Mouse (Mus musculus) heart, postnatal 0 days (tissue): ENCODE data around the gene Bcas1. TPM values are rescaled to one million over a fixed set of nuclear protein-coding genes. Genes with fewer than 3 reads are reported as not detected.
"Not testable (repeated sequence)": the region's sequence is repeated elsewhere in the genome, so short reads cannot be mapped to it uniquely, and the experiment has no call there.

Experiments
- ATAC-seq: fragments of 200-750 bp; cut with Nextera tagmentation; 2 replicates; pipeline ENCODE4 v1.8.0; 2017; ENCODE audit warnings: low read depth, moderate number of reproducible peaks, moderate library complexity; ENCODE audit not compliant: insufficient read depth
- DNase-seq: peaks from one replicate; pipeline ENCODE4 v3.0.0-alpha.2; 2016; ENCODE audit warnings: low spot score
- H3K27ac ChIP-seq: fragments of 300-500 bp; sonication (generic); 2 replicates; pipeline ENCODE4 v1.5.1; 2014; ENCODE audit warnings: low read depth, mild to moderate bottlenecking
- H3K27me3 ChIP-seq: fragments of 300-500 bp; sonication (generic); 2 replicates; pipeline ENCODE4 v1.6.1; 2014; ENCODE audit warnings: low read length, mixed read lengths; ENCODE audit not compliant: control insufficient read depth, insufficient read depth
- H3K36me3 ChIP-seq: fragments of 300-500 bp; sonication (generic); replicated peaks from 2 replicates; pipeline ENCODE4 v1.6.1; 2014; ENCODE audit warnings: low read length, mixed read lengths; ENCODE audit not compliant: control insufficient read depth, insufficient read depth
- H3K4me1 ChIP-seq: fragments of 300-500 bp; sonication (generic); 2 replicates; pipeline ENCODE4 v1.6.1; 2014; ENCODE audit warnings: antibody characterized with exemption; ENCODE audit not compliant: control insufficient read depth, insufficient read depth
- H3K4me2 ChIP-seq: fragments of 300-500 bp; sonication (generic); 2 replicates; pipeline ENCODE4 v1.6.1; 2014; ENCODE audit warnings: low read depth, mild to moderate bottlenecking, low read length, moderate library complexity
- H3K4me3 ChIP-seq: fragments of 300-500 bp; sonication (generic); 2 replicates; pipeline ENCODE4 v1.5.1; 2014; ENCODE audit warnings: low read depth, low read length
- H3K9ac ChIP-seq: fragments of 300-500 bp; sonication (generic); replicated peaks from 2 replicates; pipeline ENCODE4 v1.6.1; 2014; ENCODE audit warnings: low read depth, low read length, mixed read lengths
- H3K9me3 ChIP-seq: fragments of 300-500 bp; sonication (generic); replicated peaks from 2 replicates; pipeline ENCODE4 v1.6.1; 2016; ENCODE audit warnings: low read length; ENCODE audit not compliant: control insufficient read depth
- CTCF ChIP-seq: IDR thresholded peaks from 2 replicates; pipeline ENCODE4 v1.5.1; 2016; ENCODE audit warnings: antibody characterized with exemption, control low read depth, low read depth
- EP300 ChIP-seq: IDR thresholded peaks from 2 replicates; pipeline ENCODE4 v1.6.1; 2016; ENCODE audit warnings: antibody characterized with exemption, low read depth
- WGBS: fragments of 180-500 bp; shearing (Covaris S2); extraction: QIAGEN DNeasy Blood & Tissue Kit; methylation state at CpG from one replicate; pipeline ENCODE4 v1.1.7; 2014; 5-methylcytosine and 5-hydroxymethylcytosine counted together
- polyA plus RNA-seq: library from polyadenylated mRNA; unstranded; fragments of >200 nt; fragmentation: Nextera tagmentation; extraction: Ambion mirVana; gene quantifications from 2 replicates; pipeline ENCODE4 v1.2.1, GENCODE M21; 2015
- total RNA-seq: library from RNA; depleted of rRNA; stranded (reverse); fragments of >200 nt; gene quantifications from 2 replicates; pipeline ENCODE4 v1.2.3, GENCODE M21; 2014; ENCODE audit warnings: low replicate concordance

Bcas1 gene
- total and polyA plus RNA-seq, 2 experiments from 2014 or later, result 0.45 TPM; not detected in 1

DNA sequence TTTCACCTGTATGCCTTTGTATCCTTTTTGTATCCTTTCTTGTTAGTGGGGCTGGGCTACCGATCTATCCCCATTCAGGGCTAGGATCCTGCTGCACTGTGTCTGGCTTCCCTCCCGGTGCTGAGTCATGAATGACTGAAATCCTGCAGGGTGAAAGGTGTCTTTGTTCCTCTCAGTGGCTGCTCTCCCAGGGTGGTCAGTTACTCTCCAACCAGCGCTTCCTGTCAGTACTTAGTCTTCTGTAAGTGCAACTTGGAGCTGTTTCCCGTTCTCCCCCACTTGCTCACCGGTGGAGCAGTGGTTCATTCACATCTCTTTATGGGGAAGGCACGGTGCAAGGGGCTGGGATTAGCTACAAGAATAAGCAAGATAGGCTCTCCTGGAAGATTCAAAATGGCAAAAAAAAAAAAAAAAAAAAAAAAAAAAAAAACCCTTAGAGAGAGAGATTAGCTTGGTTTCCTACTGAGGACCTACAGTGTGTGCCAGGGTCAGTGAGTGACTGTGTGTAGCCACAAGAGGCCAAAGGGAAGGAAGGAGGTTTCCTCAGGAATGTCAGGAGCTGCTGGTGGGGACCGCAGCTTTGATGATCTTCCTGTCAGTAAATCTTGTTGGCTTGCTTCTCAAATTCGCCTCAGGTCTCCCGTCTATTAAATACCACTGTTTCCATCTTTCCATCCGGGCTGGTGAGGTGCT, 42.1 kb upstream of the Bcas1 start:
- Histone ChIP-seq H3K36me3 (no peaks in the 10 kb centered on the region), H3K27me3 (peaks cover 71% of the 10 kb centered on the region), H3K9ac (no peak overlapping the region), H3K9me3 (peaks cover 6% of the 10 kb centered on the region; the same call in 1 of the 2 replicates), H3K4me3 (no peak overlapping the region), H3K4me2 (no peak overlapping the region), H3K4me1 (no peaks in the 10 kb centered on the region), H3K27ac (no peak overlapping the region)
- no peak for TF ChIP-seq CTCF
- no peak for TF ChIP-seq EP300
- no peak for ATAC-seq
- peak; percentile 8 for DNase-seq
- WGBS, result 11% methylated on average over 10 of the region's 10 CpGs

- peaks cover 60% of the 10 kb centered on the region for H3K27me3 ChIP-seq
Observed at GRCm38 (mm10) chr2:170468009-170468408, 40.4 kb upstream of the Bcas1 start.

GRCm38 (mm10) chr2:170464817-170465216, 37.2 kb upstream of the Bcas1 start:
- WGBS, result 60% methylated on average over 3 of the region's 4 CpGs
- Histone ChIP-seq H3K9me3 (no peaks in the 10 kb centered on the region), H3K27me3 (peaks cover 58% of the 10 kb centered on the region)

More at GRCm38 (mm10) chr2:170468009-170468408, 40.4 kb upstream of the Bcas1 start:
- Histone ChIP-seq H3K4me1 (no peaks in the 10 kb centered on the region), H3K36me3 (no peaks in the 10 kb centered on the region), H3K9me3 (no peaks in the 10 kb centered on the region), H3K27ac (no peak overlapping the region), H3K4me2 (no peak overlapping the region), H3K4me3 (no peak overlapping the region), H3K9ac (no peak overlapping the region)
- ATAC-seq, result no peak
- TF ChIP-seq EP300 (no peak), CTCF (peak; percentile 18)
- no peak for DNase-seq

GRCm38 (mm10) chr2:170461652-170462051, 34.0 kb upstream of the Bcas1 start:
- TF ChIP-seq CTCF, result no peak
- no peak for TF ChIP-seq EP300
- Histone ChIP-seq H3K9ac (no peak overlapping the region), H3K9me3 (no peaks in the 10 kb centered on the region), H3K36me3 (no peaks in the 10 kb centered on the region), H3K4me2 (no peak overlapping the region), H3K4me1 (no peaks in the 10 kb centered on the region), H3K4me3 (no peak overlapping the region), H3K27ac (no peak overlapping the region), H3K27me3 (peaks cover 38% of the 10 kb centered on the region)
- no peak for DNase-seq
- no peak for ATAC-seq
- WGBS, result 69% methylated on average over 7 of the region's 7 CpGs

More at GRCm38 (mm10) chr2:170464817-170465216, 37.2 kb upstream of the Bcas1 start:
- DNase-seq, result no peak
- ATAC-seq, result no peak
- Histone ChIP-seq H3K27ac (no peak overlapping the region), H3K9ac (no peak overlapping the region), H3K4me3 (no peak overlapping the region), H3K4me1 (no peaks in the 10 kb centered on the region), H3K4me2 (no peak overlapping the region), H3K36me3 (no peaks in the 10 kb centered on the region)
- TF ChIP-seq CTCF, result no peak
- no peak for TF ChIP-seq EP300

- TF ChIP-seq EP300 (no peak), CTCF (no peak)
- ATAC-seq (no peak), DNase-seq (no peak)
- WGBS, result 59% methylated on average over 9 of the region's 9 CpGs
- H3K4me3 ChIP-seq, result no peak overlapping the region
- peaks cover 45% of the 10 kb centered on the region for H3K27me3 ChIP-seq
- H3K9me3 ChIP-seq, result no peaks in the 10 kb centered on the region
- no peak overlapping the region for H3K9ac ChIP-seq
- H3K27ac ChIP-seq, result no peak overlapping the region
- no peak overlapping the region for H3K4me2 ChIP-seq
- no peaks in the 10 kb centered on the region for H3K4me1 ChIP-seq
- H3K36me3 ChIP-seq, result no peaks in the 10 kb centered on the region
Observed at GRCm38 (mm10) chr2:170459805-170460204, 32.2 kb upstream of the Bcas1 start.

- Histone ChIP-seq H3K27me3 (peaks cover 45% of the 10 kb centered on the region), H3K9ac (no peak overlapping the region), H3K4me3 (no peak overlapping the region), H3K9me3 (no peaks in the 10 kb centered on the region), H3K27ac (no peak overlapping the region), H3K36me3 (no peaks in the 10 kb centered on the region), H3K4me1 (no peaks in the 10 kb centered on the region), H3K4me2 (no peak overlapping the region)
- WGBS, result 68% methylated on average over 10 of the region's 10 CpGs
- TF ChIP-seq EP300 (no peak), CTCF (no peak)
- ATAC-seq, result no peak
- no peak for DNase-seq
Observed at GRCm38 (mm10) chr2:170459183-170459582, 31.5 kb upstream of the Bcas1 start.

DNA sequence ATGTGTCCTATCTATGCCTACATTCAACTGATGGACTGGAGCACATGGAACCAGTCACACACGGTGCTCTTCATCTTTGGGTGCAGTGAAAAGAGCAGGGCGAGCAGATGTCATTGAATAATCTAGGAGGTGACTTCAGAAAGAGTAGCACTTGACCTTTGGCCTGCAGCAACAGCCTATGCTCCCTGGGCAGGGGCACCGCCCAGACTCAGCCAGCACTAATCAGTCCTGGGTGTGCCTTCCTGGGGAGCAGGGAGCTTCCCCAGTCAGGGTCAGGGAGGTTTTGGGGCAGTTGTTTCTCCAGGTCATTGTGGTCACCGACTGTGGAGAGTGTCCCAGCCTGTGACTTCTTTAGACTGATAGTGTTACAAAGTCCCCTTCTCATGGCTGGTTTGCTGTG, 26.2 kb upstream of the Bcas1 start:
- not testable (repeated sequence) for H3K4me2 ChIP-seq, H3K36me3 ChIP-seq, DNase-seq, H3K9ac ChIP-seq, H3K4me3 ChIP-seq, H3K27ac ChIP-seq, H3K4me1 ChIP-seq, H3K9me3 ChIP-seq, ATAC-seq
- peaks cover 28% of the 10 kb centered on the region for H3K27me3 ChIP-seq
- 44% methylated on average over 3 of the region's 4 CpGs for WGBS
